Mouse (Mus musculus): ENCODE measurements around the gene Bnc2.

Bnc2 gene

GRCm38 (mm10) chr4:84675171-84675973 lies at the start of gene Bnc2:
Bnc2 (minus strand) TSS chr4:84675275.
- peak; percentile 70 to 90 for DNase-seq (ENCODE audit: inconsistent age in 2 of 2, low spot score in 1 of 2)

- peak; percentile 11 to 61 for DNase-seq (ENCODE audit: inconsistent age in 2 of 2, low spot score in 1 of 2)
These were observed 32.9 kb upstream of the Bnc2 start for GRCm38 (mm10) chr4:84707961-84708360.

- peak in 1 of 2 experiments; percentile 38 for DNase-seq (ENCODE audit: inconsistent age in 2 of 2, low spot score in 1 of 2)
These were observed 10.7 kb upstream of the Bnc2 start for GRCm38 (mm10) chr4:84685521-84686366.

GRCm38 (mm10) chr4:84685009-84685408 lies 9.9 kb upstream of the Bnc2 start:
- DNase-seq (ENCODE audit: inconsistent age in 2 of 2, low spot score in 1 of 2) = no peak

- no peak for DNase-seq (ENCODE audit: inconsistent age in 2 of 2, low spot score in 1 of 2)
These were observed 870 bp upstream of the Bnc2 start for GRCm38 (mm10) chr4:84675974-84676315.

GRCm38 (mm10) chr4:84674318-84675170 lies 531 bp downstream of the Bnc2 start:
- peak; percentile 58 to 87 for DNase-seq (ENCODE audit: inconsistent age in 2 of 2, low spot score in 1 of 2)

GRCm38 (mm10) chr4:84673681-84674307 lies 1.3 kb downstream of the Bnc2 start:
- peak; percentile 12 to 56 for DNase-seq (ENCODE audit: inconsistent age in 2 of 2, low spot score in 1 of 2)

GRCm38 (mm10) chr4:84672181-84672791 lies 2.8 kb downstream of the Bnc2 start:
- DNase-seq (ENCODE audit: inconsistent age in 2 of 2, low spot score in 1 of 2) = peak; percentile 29 to 76

GRCm38 (mm10) chr4:84670996-84671395 lies 4.1 kb downstream of the Bnc2 start:
- DNase-seq (ENCODE audit: inconsistent age in 2 of 2, low spot score in 1 of 2) = peak in 1 of 2 experiments; percentile 24

- peak; percentile 11 to 41 for DNase-seq (ENCODE audit: inconsistent age in 2 of 2, low spot score in 1 of 2)
These were observed 5.4 kb downstream of the Bnc2 start for GRCm38 (mm10) chr4:84669650-84670049.

- peak in 1 of 2 experiments; percentile 39 for DNase-seq (ENCODE audit: inconsistent age in 2 of 2, low spot score in 1 of 2)
These were observed 6.0 kb downstream of the Bnc2 start for GRCm38 (mm10) chr4:84668949-84669605.

- DNase-seq (ENCODE audit: inconsistent age in 2 of 2, low spot score in 1 of 2) = no peak
These were observed 6.8 kb downstream of the Bnc2 start for GRCm38 (mm10) chr4:84668226-84668625.

GRCm38 (mm10) chr4:84662228-84663065 lies 12.6 kb downstream of the Bnc2 start:
- no peak for DNase-seq (ENCODE audit: inconsistent age in 2 of 2, low spot score in 1 of 2)

- DNase-seq (ENCODE audit: inconsistent age in 2 of 2, low spot score in 1 of 2) = no peak
These were observed 13.7 kb downstream of the Bnc2 start for GRCm38 (mm10) chr4:84661341-84661740.

GRCm38 (mm10) chr4:84651786-84652185 lies 23.3 kb downstream of the Bnc2 start:
- DNase-seq (ENCODE audit: inconsistent age in 2 of 2, low spot score in 1 of 2) = no peak

- no peak for DNase-seq (ENCODE audit: inconsistent age in 2 of 2, low spot score in 1 of 2)
These were observed 28.5 kb downstream of the Bnc2 start for GRCm38 (mm10) chr4:84646576-84646975.

- DNase-seq (ENCODE audit: inconsistent age in 2 of 2, low spot score in 1 of 2) = no peak
These were observed 35.9 kb downstream of the Bnc2 start for GRCm38 (mm10) chr4:84639166-84639565.

GRCm38 (mm10) chr4:84637641-84638040 lies 37.4 kb downstream of the Bnc2 start:
- DNase-seq (ENCODE audit: inconsistent age in 2 of 2, low spot score in 1 of 2) = peak in 1 of 2 experiments; percentile 52

- no peak for DNase-seq (ENCODE audit: inconsistent age in 2 of 2, low spot score in 1 of 2)
These were observed 40.3 kb downstream of the Bnc2 start for GRCm38 (mm10) chr4:84634751-84635150.
